22 mouse cellular contexts compared by ENCODE assay signal in the genomic region with DNA sequence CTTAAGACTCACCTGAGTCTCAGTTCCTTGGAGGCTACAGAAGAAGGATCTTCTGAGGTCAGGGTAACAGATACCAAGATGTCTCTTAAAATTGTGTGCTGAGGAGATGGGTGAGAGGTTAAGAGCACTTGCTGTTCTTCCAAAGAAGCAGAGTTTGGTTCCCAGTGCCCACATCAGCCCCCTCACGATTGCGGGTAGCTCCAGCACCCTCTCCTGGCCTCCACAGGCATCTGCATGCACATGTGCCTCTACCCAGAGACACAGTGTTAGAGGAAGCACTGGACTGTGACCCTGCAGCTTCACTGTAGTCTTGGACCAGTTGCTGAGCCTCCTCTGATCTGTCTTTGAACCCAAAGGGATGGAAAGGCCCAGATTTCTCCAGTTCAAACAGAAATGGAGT. TPM values are rescaled to one million over a fixed set of nuclear protein-coding genes. Genes with fewer than 3 reads are reported as not detected.
DNase-seq lines count a peak whose midpoint lies in the region; ATAC-seq and TF ChIP-seq lines count a peak whose summit lies in the region.
"Had no signal": no experiment of that assay in that cellular context is flagged by ENCODE, and none has a peak within 500 bp of the region (broad histone marks: within the 10 kb centered on the region; RNA-seq: fewer than 3 reads in every experiment).

No protein-coding gene starts in this region.

- no peak overlapping the region for H3K4me2 ChIP-seq in liver, embryonic 14.5 days (ENCODE audit: low read depth)
- H3K4me2 ChIP-seq: embryonic facial prominence, embryonic 15.5 days; forebrain, embryonic 12.5 days; heart, embryonic 13.5 days; hindbrain, embryonic 15.5 days; limb, embryonic 15.5 days; midbrain, embryonic 11.5 days; neural tube, embryonic 13.5 days; stomach, embryonic 15.5 days had no signal

- H3K4me3 ChIP-seq in liver, embryonic 14.5 days (ENCODE audit: insufficient read depth in 1 of 2, low read depth in 2 of 2, low read length in 2 of 2): no peak overlapping the region
- H3K4me3 ChIP-seq in E14TG2a.4 (replicated peaks; ENCODE audit: low read length): no peak overlapping the region
- H3K4me3 ChIP-seq: embryonic facial prominence, embryonic 15.5 days; forebrain, embryonic 12.5 days; heart, embryonic 13.5 days; hindbrain, embryonic 15.5 days; limb, embryonic 15.5 days; neural tube, embryonic 13.5 days; stomach, embryonic 15.5 days had no signal

- DNase-seq in liver, embryonic 14.5 days (ENCODE audit: low read depth in 3 of 3, low spot score in 3 of 3): no peak
- DNase-seq in liver (no peak), A20 (ENCODE audit: low read depth, low spot score) (peak; percentile 41)
- DNase-seq in yolk sac, embryonic 10.5 days (ENCODE audit: low spot score): no peak
- DNase-seq: cerebellum, postnatal 10 days; embryo, embryonic 11 days; heart, postnatal 36 days; kidney, adult 18-20 months; kidney, postnatal 36 days; lung, postnatal 14 days; spleen, adult 18-20 months had no signal

- no peaks in the 10 kb centered on the region for H3K27me3 ChIP-seq in liver, embryonic 14.5 days (ENCODE audit: control insufficient read depth, insufficient read depth, low read length)
- peaks cover 15% of the 10 kb centered on the region for H3K27me3 ChIP-seq in E14TG2a.4 (ENCODE audit: insufficient read depth, low read length)
- H3K27me3 ChIP-seq: embryonic facial prominence, embryonic 15.5 days; forebrain, embryonic 12.5 days; hindbrain, embryonic 15.5 days; limb, embryonic 15.5 days; neural tube, embryonic 13.5 days; stomach, embryonic 15.5 days had no signal

- no peak for TF ChIP-seq EP300 in liver, embryonic 14.5 days (IDR thresholded peaks at IDR 0.05; ENCODE audit: low read depth)

- no peaks in the 10 kb centered on the region for H3K9me3 ChIP-seq in liver, embryonic 14.5 days (ENCODE audit: control insufficient read depth, low read length)
- H3K9me3 ChIP-seq in E14TG2a.4 (ENCODE audit: low read length): no peaks in the 10 kb centered on the region
- H3K9me3 ChIP-seq: embryonic facial prominence, embryonic 15.5 days; forebrain, embryonic 12.5 days; heart, embryonic 13.5 days; hindbrain, embryonic 15.5 days; limb, embryonic 15.5 days; neural tube, embryonic 13.5 days; stomach, embryonic 15.5 days had no signal

- TF ChIP-seq CTCF in liver, embryonic 14.5 days (IDR thresholded peaks at IDR 0.05; ENCODE audit: low read depth): peak; percentile 64
- peak; percentile 53 for TF ChIP-seq CTCF in E14TG2a.4 (conservative IDR thresholded peaks at IDR 0.05; ENCODE audit: low read length)

- H3K4me1 ChIP-seq in liver, embryonic 14.5 days (replicated peaks; ENCODE audit: control insufficient read depth in 2 of 2, insufficient read depth in 2 of 2, low read length in 1 of 2): peaks cover 3% of the 10 kb centered on the region in 2 experiments; a peak in 2 of 4 replicates
- peaks cover 22% of the 10 kb centered on the region for H3K4me1 ChIP-seq in E14TG2a.4 (replicated peaks; ENCODE audit: low read depth, low read length)

- no peak for ATAC-seq in liver, embryonic 14.5 days (ENCODE audit: insufficient read depth)
- ATAC-seq in megakaryocyte progenitor cell, adult 5-6 weeks (replicated peaks; ENCODE audit: poor library complexity): peak; percentile 43; the same call in 1 of the 2 replicates
- no peak for ATAC-seq in frontal cortex, adult (ENCODE audit: low TSS enrichment)

- H3K27ac ChIP-seq in liver, embryonic 14.5 days: no peak overlapping the region
- H3K27ac ChIP-seq: embryonic facial prominence, embryonic 15.5 days; forebrain, embryonic 12.5 days; heart, embryonic 13.5 days; hindbrain, embryonic 15.5 days; limb, embryonic 15.5 days; neural tube, embryonic 13.5 days; stomach, embryonic 15.5 days had no signal

- 14% methylated on average over 2 of the region's 2 CpGs for WGBS in liver, embryonic 14.5 days (ENCODE audit: insufficient replicate concordance)

- no peak overlapping the region for H3K9ac ChIP-seq in liver, embryonic 14.5 days (replicated peaks)
- H3K9ac ChIP-seq: embryonic facial prominence, embryonic 15.5 days; forebrain, embryonic 12.5 days; heart, embryonic 13.5 days; hindbrain, embryonic 15.5 days; limb, embryonic 15.5 days; neural tube, embryonic 13.5 days; stomach, embryonic 15.5 days had no signal

- no peaks in the 10 kb centered on the region for H3K36me3 ChIP-seq in liver, embryonic 14.5 days (replicated peaks; ENCODE audit: control insufficient read depth, insufficient read depth, low read depth)
- H3K36me3 ChIP-seq in E14TG2a.4 (ENCODE audit: insufficient read depth, low read length): no peaks in the 10 kb centered on the region
- H3K36me3 ChIP-seq: hindbrain, embryonic 15.5 days; neural tube, embryonic 13.5 days had no signal

RNA-seq across cellular contexts. Expression of gene Zfp764, which starts 3.6 kb away (rescaled TPM):
- polyA plus RNA-seq in liver, embryonic 14.5 days (2012; rRNA removed): 0.94 and 1.3 TPM in 2 replicates
- 1.1 and 1.5 TPM in 2 replicates for polyA plus RNA-seq in liver, embryonic 14.5 days (2014; fragmentation: Nextera tagmentation; extraction: Ambion mirVana)
- 9.3 and 10.9 TPM in 2 replicates for total RNA-seq in megakaryocyte progenitor cell, adult 5-6 weeks (2015)
- 9.9 and 12.4 TPM in 2 replicates for total RNA-seq in megakaryocyte progenitor cell, adult 5-6 weeks (2017)

RNA-seq across cellular contexts. Expression of gene E430018J23Rik, which starts 9.6 kb away (rescaled TPM):
- polyA plus RNA-seq in liver, embryonic 14.5 days (2012; rRNA removed): 1.2 and 1.3 TPM in 2 replicates
- polyA plus RNA-seq in liver, embryonic 14.5 days (2014; fragmentation: Nextera tagmentation; extraction: Ambion mirVana): 1.0 and 1.3 TPM in 2 replicates
- 1.0 and 1.5 TPM in 2 replicates for total RNA-seq in megakaryocyte progenitor cell, adult 5-6 weeks (2015)
- total RNA-seq in megakaryocyte progenitor cell, adult 5-6 weeks (2017): 2.3 and 4.8 TPM in 2 replicates

RNA-seq across cellular contexts. Expression of gene 9130019O22Rik, which starts 16.0 kb away (rescaled TPM):
- polyA plus RNA-seq in liver, embryonic 14.5 days (2012; rRNA removed): 0.69 and 0.71 TPM in 2 replicates
- polyA plus RNA-seq in liver, embryonic 14.5 days (2014; fragmentation: Nextera tagmentation; extraction: Ambion mirVana): 1.0 and 1.2 TPM in 2 replicates
- total RNA-seq in megakaryocyte progenitor cell, adult 5-6 weeks (2015): 1.5 and 2.1 TPM in 2 replicates
- 4.2 and 6.5 TPM in 2 replicates for total RNA-seq in megakaryocyte progenitor cell, adult 5-6 weeks (2017)

RNA-seq across cellular contexts. Expression of gene Zfp688, which starts 18.9 kb away (rescaled TPM):
- 5.6 and 6.5 TPM in 2 replicates for polyA plus RNA-seq in liver, embryonic 14.5 days (2012; rRNA removed)
- polyA plus RNA-seq in liver, embryonic 14.5 days (2014; fragmentation: Nextera tagmentation; extraction: Ambion mirVana): 8.8 and 8.9 TPM in 2 replicates
- 7.1 and 9.0 TPM in 2 replicates for total RNA-seq in megakaryocyte progenitor cell, adult 5-6 weeks (2015)
- total RNA-seq in megakaryocyte progenitor cell, adult 5-6 weeks (2017): 4.7 and 5.9 TPM in 2 replicates

RNA-seq across cellular contexts. Expression of gene Zfp747, which starts 27.1 kb away (rescaled TPM):
- polyA plus RNA-seq in liver, embryonic 14.5 days (2012; rRNA removed): 1.2 and 1.9 TPM in 2 replicates
- polyA plus RNA-seq in liver, embryonic 14.5 days (2014; fragmentation: Nextera tagmentation; extraction: Ambion mirVana): 1.2 and 1.8 TPM in 2 replicates
- total RNA-seq in megakaryocyte progenitor cell, adult 5-6 weeks (2015): 4.2 and 4.3 TPM in 2 replicates
- total RNA-seq in megakaryocyte progenitor cell, adult 5-6 weeks (2017): 7.4 and 9.2 TPM in 2 replicates
